Mouse (Mus musculus) liver, adult 2 months (tissue): ENCODE data around the gene Pgpep1l.
"Not testable (repeated sequence)": the region's sequence is repeated elsewhere in the genome, so short reads cannot be mapped to it uniquely, and the experiment has no call there.

Experiments used
- CTCF ChIP-seq: fragments of 200-500 bp; IDR thresholded peaks from 2 replicates; pipeline ENCODE4 v1.5.1; 2011; ENCODE audit warnings: low read depth, low read length, control low read depth
- POLR2A ChIP-seq: fragments of 200-500 bp; IDR thresholded peaks from 2 replicates; pipeline ENCODE4 v1.6.1; 2011; ENCODE audit warnings: low read length, control low read depth; ENCODE audit not compliant: insufficient read depth; ENCODE audit errors: extremely low read depth

DNA sequence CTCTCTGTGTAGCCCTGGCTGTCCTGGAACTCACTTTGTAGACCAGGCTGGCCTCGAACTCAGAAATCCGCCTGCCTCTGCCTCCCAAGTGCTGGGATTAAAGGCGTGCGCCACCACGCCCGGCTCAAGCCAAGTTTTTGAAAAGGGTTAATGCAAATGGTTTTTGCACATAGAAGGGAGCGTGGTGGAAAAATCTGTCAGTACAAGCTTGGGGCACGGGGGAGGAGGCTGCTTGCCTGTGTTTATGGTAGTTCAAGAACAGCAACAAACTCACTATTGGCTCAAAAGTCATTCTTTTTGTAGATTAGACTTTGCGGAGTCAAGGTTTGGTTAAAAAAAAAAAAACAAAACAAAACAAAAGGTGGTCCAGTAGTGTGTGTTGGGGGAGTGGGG is 11.4 kb upstream of the Pgpep1l start:
- not testable (repeated sequence) for TF ChIP-seq POLR2A, CTCF
